Mouse (Mus musculus): Measurements from ENCODE around the gene Ptpre. TPM values are rescaled to one million over a fixed set of nuclear protein-coding genes. Genes with fewer than 3 reads are reported as not detected.
"Not testable (repeated sequence)": the region's sequence is repeated elsewhere in the genome, so short reads cannot be mapped to it uniquely, and the experiment has no call there.

Gene Ptpre
- total and polyA plus RNA-seq, 2 experiments: 0.75 to 1.1 TPM

DNA sequence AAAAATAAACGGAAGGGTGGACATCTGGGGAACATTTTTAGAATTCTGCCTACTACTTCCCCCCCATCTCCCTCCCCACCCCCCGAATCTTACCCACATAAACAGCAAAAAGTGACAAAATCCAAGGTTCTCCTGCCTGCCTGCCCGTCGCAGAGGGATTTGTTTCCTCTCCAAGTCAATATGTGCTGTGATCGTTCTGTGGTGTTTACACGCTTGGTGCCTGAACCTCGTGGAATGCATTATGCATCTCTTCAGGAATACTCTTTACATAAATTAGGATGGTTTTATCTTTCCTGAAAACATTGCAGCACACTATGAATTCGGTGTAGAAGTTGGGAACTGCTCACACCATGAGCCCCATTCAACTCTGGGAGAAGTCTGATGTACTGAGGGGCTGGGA, 26.7 kb downstream of the Ptpre start:
- H3K4me1 ChIP-seq (ENCODE audit: control insufficient read depth, insufficient read depth, low read length): no peaks in the 10 kb centered on the region
- no peak for TF ChIP-seq CTCF (IDR thresholded peaks at IDR 0.05; ENCODE audit: low read depth, low read length)
- no peak for TF ChIP-seq POLR2A (IDR thresholded peaks at IDR 0.05; ENCODE audit: extremely low read depth, insufficient read depth, low read length)
- H3K36me3 ChIP-seq (ENCODE audit: control insufficient read depth, insufficient read depth, low read length): no peaks in the 10 kb centered on the region
- no peaks in the 10 kb centered on the region for H3K79me2 ChIP-seq (ENCODE audit: control insufficient read depth, insufficient read depth, low read length)
- no peak overlapping the region for H3K9ac ChIP-seq (ENCODE audit: low read depth, low read length)
- no peak for DNase-seq (ENCODE audit: extremely low read depth, low read depth, low spot score)
- no peaks in the 10 kb centered on the region for H3K27me3 ChIP-seq (ENCODE audit: control insufficient read depth, insufficient read depth, low read length)
- WGBS: 59% methylated on average over 8 of the region's 8 CpGs
- no peak overlapping the region for H3K27ac ChIP-seq (replicated peaks; ENCODE audit: insufficient read depth, low read depth, low read length)
- no peak overlapping the region for H3K4me3 ChIP-seq (ENCODE audit: insufficient read depth, low read depth, low read length)

DNA sequence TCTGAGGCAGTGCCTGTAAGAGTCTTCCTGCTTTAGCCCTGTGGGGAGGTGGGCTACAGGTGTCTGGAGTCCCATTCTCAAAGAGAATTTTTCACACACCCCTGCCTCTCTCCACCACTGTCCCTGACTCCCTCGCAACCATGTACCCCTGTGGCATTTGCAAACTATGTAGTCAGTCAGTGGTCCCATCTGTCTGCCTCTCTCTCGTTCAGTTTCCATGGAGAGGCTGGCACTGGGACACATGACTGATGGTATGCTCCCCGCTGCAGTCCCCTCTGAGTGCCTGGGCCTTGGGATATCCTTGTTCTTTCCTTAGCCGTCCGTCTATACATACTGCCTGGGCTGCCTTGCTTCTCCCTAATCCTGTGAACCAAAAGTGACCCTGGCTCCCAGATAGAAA, 28.7 kb downstream of the Ptpre start:
- Histone ChIP-seq H3K36me3 (ENCODE audit: control insufficient read depth, insufficient read depth, low read length) (no peaks in the 10 kb centered on the region), H3K4me3 (ENCODE audit: insufficient read depth, low read depth, low read length) (no peak overlapping the region), H3K4me1 (ENCODE audit: control insufficient read depth, insufficient read depth, low read length) (no peaks in the 10 kb centered on the region), H3K27ac (replicated peaks; ENCODE audit: insufficient read depth, low read depth, low read length) (no peak overlapping the region), H3K9ac (ENCODE audit: low read depth, low read length) (no peak overlapping the region), H3K79me2 (ENCODE audit: control insufficient read depth, insufficient read depth, low read length) (no peaks in the 10 kb centered on the region), H3K27me3 (ENCODE audit: control insufficient read depth, insufficient read depth, low read length) (no peaks in the 10 kb centered on the region)
- TF ChIP-seq POLR2A (IDR thresholded peaks at IDR 0.05; ENCODE audit: extremely low read depth, insufficient read depth, low read length): no peak
- TF ChIP-seq CTCF (IDR thresholded peaks at IDR 0.05; ENCODE audit: low read depth, low read length): no peak
- 91% methylated on average over 5 of the region's 5 CpGs for WGBS
- no peak for DNase-seq (ENCODE audit: extremely low read depth, low read depth, low spot score)

DNA sequence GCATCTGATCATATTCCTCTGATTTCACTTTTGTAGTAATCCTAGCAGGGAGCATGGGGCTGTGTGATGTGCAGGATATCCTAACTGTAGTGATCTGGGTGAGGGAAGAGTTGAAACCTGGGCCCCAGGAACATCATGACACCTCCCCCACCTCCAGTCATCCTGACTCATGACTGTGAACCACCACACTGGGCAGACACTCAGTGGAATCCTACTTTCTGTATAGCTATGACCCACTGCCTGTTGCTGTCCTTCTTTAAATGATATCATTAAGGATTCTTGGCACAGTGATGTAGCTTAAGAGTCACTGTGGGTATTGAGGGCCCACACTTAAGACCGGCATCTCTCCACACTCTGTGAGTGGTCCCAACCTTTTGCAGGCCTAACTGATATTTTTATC, 30.3 kb downstream of the Ptpre start:
- WGBS: 83% methylated on average over 1 of the region's 1 CpGs
- H3K4me3 ChIP-seq (ENCODE audit: insufficient read depth, low read depth, low read length): no peak overlapping the region
- H3K27me3 ChIP-seq (ENCODE audit: control insufficient read depth, insufficient read depth, low read length): no peaks in the 10 kb centered on the region
- H3K79me2 ChIP-seq (ENCODE audit: control insufficient read depth, insufficient read depth, low read length): no peaks in the 10 kb centered on the region
- TF ChIP-seq CTCF (IDR thresholded peaks at IDR 0.05; ENCODE audit: low read depth, low read length): no peak
- TF ChIP-seq POLR2A (IDR thresholded peaks at IDR 0.05; ENCODE audit: extremely low read depth, insufficient read depth, low read length): no peak
- H3K36me3 ChIP-seq (ENCODE audit: control insufficient read depth, insufficient read depth, low read length): no peaks in the 10 kb centered on the region
- no peak overlapping the region for H3K27ac ChIP-seq (replicated peaks; ENCODE audit: insufficient read depth, low read depth, low read length)
- H3K4me1 ChIP-seq (ENCODE audit: control insufficient read depth, insufficient read depth, low read length): no peaks in the 10 kb centered on the region
- no peak for DNase-seq (ENCODE audit: extremely low read depth, low read depth, low spot score)
- H3K9ac ChIP-seq (ENCODE audit: low read depth, low read length): no peak overlapping the region

DNA sequence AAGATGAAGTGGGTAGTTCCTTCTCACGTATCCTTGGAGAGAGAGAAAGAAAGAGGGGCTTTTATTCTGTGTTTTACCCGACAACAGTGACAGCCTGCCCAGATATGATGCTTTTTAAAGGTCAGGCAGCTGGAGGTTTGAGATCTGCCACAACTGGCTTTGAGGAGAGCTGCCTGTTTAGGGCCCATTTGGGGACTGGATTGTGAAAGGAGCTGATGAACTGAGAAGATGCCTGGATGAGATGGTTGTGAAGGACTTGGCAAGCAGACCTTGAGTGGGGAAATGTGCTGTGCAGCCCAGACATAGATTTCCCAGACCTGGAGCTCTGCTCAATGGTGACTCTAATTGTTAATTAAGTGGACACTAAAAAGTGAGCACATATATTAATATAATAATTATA, 31.3 kb downstream of the Ptpre start:
- no peak for DNase-seq (ENCODE audit: extremely low read depth, low read depth, low spot score)
- no peak overlapping the region for H3K4me3 ChIP-seq (ENCODE audit: insufficient read depth, low read depth, low read length)
- 88% methylated on average over 2 of the region's 2 CpGs for WGBS
- no peaks in the 10 kb centered on the region for H3K4me1 ChIP-seq (ENCODE audit: control insufficient read depth, insufficient read depth, low read length)
- no peaks in the 10 kb centered on the region for H3K79me2 ChIP-seq (ENCODE audit: control insufficient read depth, insufficient read depth, low read length)
- H3K36me3 ChIP-seq (ENCODE audit: control insufficient read depth, insufficient read depth, low read length): no peaks in the 10 kb centered on the region
- no peaks in the 10 kb centered on the region for H3K27me3 ChIP-seq (ENCODE audit: control insufficient read depth, insufficient read depth, low read length)
- H3K27ac ChIP-seq (replicated peaks; ENCODE audit: insufficient read depth, low read depth, low read length): no peak overlapping the region
- no peak overlapping the region for H3K9ac ChIP-seq (ENCODE audit: low read depth, low read length)
- TF ChIP-seq CTCF (IDR thresholded peaks at IDR 0.05; ENCODE audit: low read depth, low read length) (no peak), POLR2A (IDR thresholded peaks at IDR 0.05; ENCODE audit: extremely low read depth, insufficient read depth, low read length) (no peak)

DNA sequence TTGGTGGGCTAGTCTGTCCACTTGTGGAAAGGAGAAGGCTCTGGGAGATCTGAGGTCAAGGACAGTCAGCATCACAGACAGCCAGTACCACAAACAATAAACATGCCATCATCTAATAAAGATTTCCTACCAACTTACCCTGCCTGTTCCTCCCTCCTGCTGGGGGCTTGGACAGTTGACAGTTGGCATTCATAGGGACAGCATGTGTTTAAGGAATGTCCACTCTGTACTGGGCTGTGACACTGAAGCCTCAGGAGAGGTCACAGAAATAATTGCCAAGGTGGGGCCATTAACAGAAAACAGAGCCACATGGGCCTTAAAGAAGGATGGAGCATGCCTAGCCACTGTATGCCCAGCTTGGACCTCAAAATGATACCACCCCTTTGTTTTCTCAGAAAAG, 34.1 kb downstream of the Ptpre start:
- no peaks in the 10 kb centered on the region for H3K79me2 ChIP-seq (ENCODE audit: control insufficient read depth, insufficient read depth, low read length)
- H3K4me1 ChIP-seq (ENCODE audit: control insufficient read depth, insufficient read depth, low read length): no peaks in the 10 kb centered on the region
- no peak overlapping the region for H3K9ac ChIP-seq (ENCODE audit: low read depth, low read length)
- TF ChIP-seq CTCF (IDR thresholded peaks at IDR 0.05; ENCODE audit: low read depth, low read length): no peak
- no peak for TF ChIP-seq POLR2A (IDR thresholded peaks at IDR 0.05; ENCODE audit: extremely low read depth, insufficient read depth, low read length)
- no peaks in the 10 kb centered on the region for H3K27me3 ChIP-seq (ENCODE audit: control insufficient read depth, insufficient read depth, low read length)
- no peaks in the 10 kb centered on the region for H3K36me3 ChIP-seq (ENCODE audit: control insufficient read depth, insufficient read depth, low read length)
- H3K4me3 ChIP-seq (ENCODE audit: insufficient read depth, low read depth, low read length): no peak overlapping the region
- H3K27ac ChIP-seq (replicated peaks; ENCODE audit: insufficient read depth, low read depth, low read length): no peak overlapping the region
- no peak for DNase-seq (ENCODE audit: extremely low read depth, low read depth, low spot score)

DNA sequence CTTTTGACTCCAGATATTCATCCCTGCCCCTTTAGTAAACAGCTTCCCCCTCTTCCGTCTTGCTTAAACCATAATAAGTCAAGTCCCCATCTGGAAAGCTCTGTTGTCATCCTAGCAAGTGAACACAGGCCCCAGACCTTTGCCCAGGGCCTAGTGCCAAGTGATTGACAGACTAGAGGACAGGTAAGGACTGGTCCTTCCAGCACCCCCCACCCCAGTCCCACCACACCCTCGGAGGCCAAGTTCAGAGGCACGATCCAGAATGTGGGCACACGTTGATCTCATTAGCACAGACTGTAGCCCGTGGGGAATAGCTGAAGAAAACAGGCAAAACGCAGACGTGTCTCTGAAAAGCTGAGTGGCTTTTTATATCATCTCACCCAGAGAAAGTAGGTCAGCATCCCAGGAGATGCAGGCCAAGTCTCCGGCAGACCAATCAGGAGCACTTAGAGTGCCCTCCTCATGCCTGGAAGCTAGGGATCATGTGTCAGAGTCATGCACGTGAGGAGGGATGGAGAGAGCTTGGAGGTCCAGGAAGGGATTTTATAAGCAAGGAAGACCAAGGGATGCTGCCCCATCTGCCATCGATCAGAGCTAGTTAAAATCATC, 34.8 kb downstream of the Ptpre start:
- Histone ChIP-seq H3K9ac (ENCODE audit: low read depth, low read length) (no peak overlapping the region), H3K79me2 (ENCODE audit: control insufficient read depth, insufficient read depth, low read length) (no peaks in the 10 kb centered on the region), H3K4me3 (ENCODE audit: insufficient read depth, low read depth, low read length) (no peak overlapping the region), H3K4me1 (ENCODE audit: control insufficient read depth, insufficient read depth, low read length) (no peaks in the 10 kb centered on the region), H3K36me3 (ENCODE audit: control insufficient read depth, insufficient read depth, low read length) (no peaks in the 10 kb centered on the region), H3K27me3 (ENCODE audit: control insufficient read depth, insufficient read depth, low read length) (no peaks in the 10 kb centered on the region), H3K27ac (replicated peaks; ENCODE audit: insufficient read depth, low read depth, low read length) (no peak overlapping the region)
- 79% methylated on average over 10 of the region's 10 CpGs for WGBS
- TF ChIP-seq POLR2A (IDR thresholded peaks at IDR 0.05; ENCODE audit: extremely low read depth, insufficient read depth, low read length) (no peak), CTCF (IDR thresholded peaks at IDR 0.05; ENCODE audit: low read depth, low read length) (no peak)
- no peak for DNase-seq (ENCODE audit: extremely low read depth, low read depth, low spot score)

DNA sequence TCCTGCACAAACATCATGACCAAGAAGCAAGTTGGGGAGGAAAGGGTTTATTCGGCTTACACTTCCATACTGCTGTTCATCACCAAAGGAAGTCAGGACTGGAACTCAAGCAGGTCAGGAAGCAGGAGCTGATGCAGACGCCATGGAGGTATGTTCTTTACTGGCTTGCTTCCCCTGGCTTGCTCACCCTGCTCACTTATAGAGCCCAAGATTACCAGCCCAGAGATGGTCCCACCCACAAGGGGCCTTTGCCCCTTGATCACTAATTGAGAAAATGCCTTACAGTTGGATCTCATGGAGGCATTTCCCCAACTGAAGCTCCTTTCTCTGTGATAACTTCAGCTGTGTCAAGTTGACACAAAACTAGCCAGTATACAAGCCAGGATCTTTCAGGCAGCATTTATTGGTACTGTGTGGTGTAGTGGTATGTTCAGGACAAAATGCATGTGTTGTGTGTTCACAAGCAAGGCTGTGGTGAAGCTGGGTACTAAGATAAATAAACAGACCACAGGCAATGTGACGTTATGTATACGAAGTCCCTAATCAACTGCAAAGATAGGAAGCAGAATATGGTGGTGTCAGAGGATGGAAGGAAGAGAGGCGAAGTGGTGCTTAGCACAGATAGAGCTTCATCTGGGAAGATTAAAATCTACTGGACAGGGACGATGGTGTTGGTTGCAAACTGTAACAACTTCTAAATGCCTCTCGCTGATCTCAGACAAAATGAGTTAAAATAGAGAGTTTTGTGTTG, 38.2 kb downstream of the Ptpre start:
- H3K36me3 ChIP-seq (ENCODE audit: control insufficient read depth, insufficient read depth, low read length); H3K27ac ChIP-seq (replicated peaks; ENCODE audit: insufficient read depth, low read depth, low read length); H3K4me1 ChIP-seq (ENCODE audit: control insufficient read depth, insufficient read depth, low read length); H3K79me2 ChIP-seq (ENCODE audit: control insufficient read depth, insufficient read depth, low read length); H3K27me3 ChIP-seq (ENCODE audit: control insufficient read depth, insufficient read depth, low read length); DNase-seq (ENCODE audit: extremely low read depth, low read depth, low spot score); H3K9ac ChIP-seq (ENCODE audit: low read depth, low read length); H3K4me3 ChIP-seq (ENCODE audit: insufficient read depth, low read depth, low read length): not testable (repeated sequence)
- WGBS: 76% methylated on average over 7 of the region's 7 CpGs

Measured in liver, adult 2 months (tissue).